In genomic region chr3:88334902-88335435, GRCm38 (mm10) we compare ENCODE assay signal across 8 mouse cellular contexts. TPM values are rescaled to one million over a fixed set of nuclear protein-coding genes. Genes with fewer than 3 reads are reported as not detected.
A peak's percentile ranks its signal among the peaks of the same experiment; 100 is the strongest.
DNase-seq lines count a peak whose midpoint lies in the region; ATAC-seq and TF ChIP-seq lines count a peak whose summit lies in the region.

No protein-coding gene starts in this region.

- peaks cover 14% of the 10 kb centered on the region for H3K4me1 ChIP-seq in liver, adult 2 months (ENCODE audit: control insufficient read depth, insufficient read depth, low read length)
- H3K4me1 ChIP-seq in embryonic facial prominence, embryonic 11.5 days (ENCODE audit: control insufficient read depth, insufficient read depth, low read length): 0 out of 2 replicates have a peak, but pooled peaks cover 3% of the 10 kb centered on the region

- no peak for ATAC-seq in embryonic facial prominence, embryonic 11.5 days (replicated peaks; ENCODE audit: insufficient number of reproducible peaks, low FRiP score, low TSS enrichment, low read depth)

- H3K4me2 ChIP-seq in embryonic facial prominence, embryonic 11.5 days (ENCODE audit: low read depth, low read length): peak overlapping the region; percentile 74
- peak overlapping the region; percentile 75 for H3K4me2 ChIP-seq in myocyte (ENCODE audit: low read depth)

- H3K9me3 ChIP-seq in embryonic facial prominence, embryonic 11.5 days (replicated peaks; ENCODE audit: control insufficient read depth, low read length): no peaks in the 10 kb centered on the region

- peak overlapping the region; percentile 77 for H3K9ac ChIP-seq in liver, adult 2 months (ENCODE audit: low read depth, low read length)
- peak overlapping the region; percentile 96 for H3K9ac ChIP-seq in embryonic facial prominence, embryonic 11.5 days (replicated peaks; ENCODE audit: low read length)

- H3K27ac ChIP-seq in liver, adult 2 months (replicated peaks; ENCODE audit: insufficient read depth, low read depth, low read length): peak overlapping the region; percentile 74
- no peak overlapping the region for H3K27ac ChIP-seq in embryonic facial prominence, embryonic 11.5 days (replicated peaks; ENCODE audit: low read depth, low read length)

- peak; percentile 30 for DNase-seq in liver, adult 2 months (ENCODE audit: extremely low read depth, low read depth, low spot score)
- DNase-seq in liver: no peak
- DNase-seq in embryonic facial prominence, embryonic 11.5 days (ENCODE audit: low spot score): no peak
- DNase-seq in induced T-regulatory cell, adult 2 months (ENCODE audit: low read depth): peak; percentile 39
- no peak for DNase-seq in layer of hippocampus, postnatal 36 days
- DNase-seq in adrenal gland, postnatal 4 days (ENCODE audit: low spot score in 2 of 2): no peak
- DNase-seq in layer of hippocampus, postnatal 10 days (ENCODE audit: low spot score in 2 of 2): no peak

- no peak for TF ChIP-seq POLR2A in liver, adult 2 months (IDR thresholded peaks at IDR 0.05; ENCODE audit: extremely low read depth, insufficient read depth, low read length)
- TF ChIP-seq POLR2A in myocyte (IDR thresholded peaks at IDR 0.05; ENCODE audit: insufficient read length, low read depth): no peak

- H3K79me2 ChIP-seq in liver, adult 2 months (ENCODE audit: control insufficient read depth, insufficient read depth, low read length): peaks cover 4% of the 10 kb centered on the region; the same call in 1 of the 2 replicates
- peaks cover 47% of the 10 kb centered on the region for H3K79me2 ChIP-seq in myocyte (ENCODE audit: control insufficient read depth, insufficient read depth)

- H3K27me3 ChIP-seq in liver, adult 2 months (ENCODE audit: control insufficient read depth, insufficient read depth, low read length): no peaks in the 10 kb centered on the region
- H3K27me3 ChIP-seq in embryonic facial prominence, embryonic 11.5 days (ENCODE audit: control insufficient read depth, insufficient read depth, low read length): no peaks in the 10 kb centered on the region
- no peaks in the 10 kb centered on the region for H3K27me3 ChIP-seq in myocyte (ENCODE audit: control insufficient read depth, insufficient read depth, insufficient read length)

- WGBS in liver, adult 2 months: 26% methylated on average over 3 of the region's 3 CpGs
- 40% methylated on average over 3 of the region's 3 CpGs for WGBS in embryonic facial prominence, embryonic 11.5 days

- no peak for TF ChIP-seq CTCF in liver, adult 2 months (IDR thresholded peaks at IDR 0.05; ENCODE audit: low read depth, low read length)

- H3K36me3 ChIP-seq in liver, adult 2 months (ENCODE audit: control insufficient read depth, insufficient read depth, low read length): no peaks in the 10 kb centered on the region
- no peaks in the 10 kb centered on the region for H3K36me3 ChIP-seq in embryonic facial prominence, embryonic 11.5 days (replicated peaks; ENCODE audit: control insufficient read depth, insufficient read depth, low read depth, low read length)
- no peaks in the 10 kb centered on the region for H3K36me3 ChIP-seq in myocyte (ENCODE audit: control insufficient read depth, insufficient read depth)

- peak overlapping the region; percentile 69 for H3ac ChIP-seq in myocyte (ENCODE audit: control insufficient read depth, insufficient read length)

- peak overlapping the region; percentile 69; the same call in 1 of the 2 replicates for H3K4me3 ChIP-seq in liver, adult 2 months (ENCODE audit: insufficient read depth, low read depth, low read length)
- peak overlapping the region; percentile 89 for H3K4me3 ChIP-seq in embryonic facial prominence, embryonic 11.5 days (ENCODE audit: low read depth, low read length)
- H3K4me3 ChIP-seq in myocyte: peak overlapping the region; percentile 92

TF ChIP-seq in myocyte, 11 proteins besides CTCF, POLR2A, EP300 and RAD21:
- no peak for TF ChIP-seq REST (IDR thresholded peaks at IDR 0.05; ENCODE audit: insufficient read depth, insufficient read length)
- TF ChIP-seq POLR2AphosphoS2 (IDR thresholded peaks at IDR 0.05; ENCODE audit: insufficient read length, low read depth): no peak
- no peak for TF ChIP-seq SRF (IDR thresholded peaks at IDR 0.05; ENCODE audit: control insufficient read depth, insufficient read length, low read depth)
- TF ChIP-seq MAX (IDR thresholded peaks at IDR 0.05; ENCODE audit: low read depth): no peak
- no peak for TF ChIP-seq TCF3 (IDR thresholded peaks at IDR 0.05; ENCODE audit: insufficient read length, low read depth)
- TF ChIP-seq TCF12 (IDR thresholded peaks at IDR 0.05; ENCODE audit: insufficient read depth, poor library complexity, severe bottlenecking): no peak
- no peak for TF ChIP-seq USF1 (IDR thresholded peaks at IDR 0.05; ENCODE audit: low read depth)
- TF ChIP-seq MYOD1 (IDR thresholded peaks at IDR 0.05; ENCODE audit: control insufficient read depth in 1 of 3, insufficient read length in 2 of 3, low read depth in 2 of 3): no peak
- TF ChIP-seq E2F4 (IDR thresholded peaks at IDR 0.05; ENCODE audit: insufficient read depth): no peak
- TF ChIP-seq CEBPB (IDR thresholded peaks at IDR 0.05; ENCODE audit: insufficient read depth, poor library complexity, severe bottlenecking): no peak
- TF ChIP-seq MYOG (IDR thresholded peaks at IDR 0.05; ENCODE audit: control insufficient read depth in 1 of 3, insufficient read depth in 1 of 3, insufficient read length in 2 of 3, low read depth in 2 of 3): no peak

RNA-seq across cellular contexts. Expression of gene Tmem79, which starts 1.0 kb away (rescaled TPM):
- 1.1 and 1.7 TPM in 2 replicates for total RNA-seq in liver, adult 2 months (2014; rRNA removed)
- polyA plus RNA-seq in liver, adult 2 months (2012; rRNA removed): 2.5 and 2.9 TPM in 2 replicates
- 2.1 and 2.8 TPM in 2 replicates for polyA plus RNA-seq in embryonic facial prominence, embryonic 11.5 days (2014; fragmentation: Nextera tagmentation; extraction: Ambion mirVana)
- polyA plus RNA-seq in myocyte (2012; fragmentation: generic; extraction: Trizol): 2.3 TPM
- 1 to 10 TPM; 1.5 to 1.9 TPM for total RNA-seq in layer of hippocampus, postnatal 36 days (2021)
- total RNA-seq in adrenal gland, postnatal 4 days (2021): 1 to 10 TPM; 3.5 to 3.7 TPM
- total RNA-seq in layer of hippocampus, postnatal 10 days (2021): under 1 TPM; 0.71 to 0.87 TPM

RNA-seq across cellular contexts. Expression of gene Smg5, which starts 1.1 kb away (rescaled TPM):
- total RNA-seq in liver, adult 2 months (2014; rRNA removed): 14.1 and 16.6 TPM in 2 replicates
- polyA plus RNA-seq in liver, adult 2 months (2012; rRNA removed): 22.6 and 36.6 TPM in 2 replicates
- 33.3 and 39.3 TPM in 2 replicates for polyA plus RNA-seq in embryonic facial prominence, embryonic 11.5 days (2014; fragmentation: Nextera tagmentation; extraction: Ambion mirVana)
- polyA plus RNA-seq in myocyte (2012; fragmentation: generic; extraction: Trizol): 53.5 TPM
- total RNA-seq in layer of hippocampus, postnatal 36 days (2021): 10 to 100 TPM; 65.1 to 72.6 TPM
- total RNA-seq in adrenal gland, postnatal 4 days (2021): 10 to 100 TPM; 68.2 to 69.0 TPM
- total RNA-seq in layer of hippocampus, postnatal 10 days (2021): 10 to 100 TPM; 71.6 to 72.7 TPM

RNA-seq across cellular contexts. Expression of gene Glmp, which starts 10.1 kb away (rescaled TPM):
- total RNA-seq in liver, adult 2 months (2014; rRNA removed): 17.8 and 26.6 TPM in 2 replicates
- 136 and 154 TPM in 2 replicates for polyA plus RNA-seq in liver, adult 2 months (2012; rRNA removed)
- polyA plus RNA-seq in embryonic facial prominence, embryonic 11.5 days (2014; fragmentation: Nextera tagmentation; extraction: Ambion mirVana): 77.9 and 87.3 TPM in 2 replicates
- 171 TPM for polyA plus RNA-seq in myocyte (2012; fragmentation: generic; extraction: Trizol)
- 10 to 100 TPM; 78.4 to 84.8 TPM for total RNA-seq in layer of hippocampus, postnatal 36 days (2021)
- total RNA-seq in adrenal gland, postnatal 4 days (2021): 100 to 1,000 TPM; 163 to 166 TPM
- total RNA-seq in layer of hippocampus, postnatal 10 days (2021): 10 to 100 TPM; 62.1 to 73.0 TPM

RNA-seq across cellular contexts. Expression of gene Paqr6, which starts 29.4 kb away (rescaled TPM):
- total RNA-seq in liver, adult 2 months (2014; rRNA removed): not detected in 2 replicates
- 0.56 and 0.66 TPM in 2 replicates for polyA plus RNA-seq in liver, adult 2 months (2012; rRNA removed)
- 0.60 and 0.82 TPM in 2 replicates for polyA plus RNA-seq in embryonic facial prominence, embryonic 11.5 days (2014; fragmentation: Nextera tagmentation; extraction: Ambion mirVana)
- polyA plus RNA-seq in myocyte (2012; fragmentation: generic; extraction: Trizol): not detected
- total RNA-seq in layer of hippocampus, postnatal 36 days (2021): 10 to 100 TPM; 13.6 to 14.2 TPM
- 1 to 10 TPM; 4.9 to 6.4 TPM for total RNA-seq in adrenal gland, postnatal 4 days (2021)
- total RNA-seq in layer of hippocampus, postnatal 10 days (2021): 1 to 10 TPM; 6.8 to 8.4 TPM

RNA-seq across cellular contexts. Expression of gene Bglap3, which starts 37.6 kb away (rescaled TPM):
- 0.34 and 0.74 TPM in 2 replicates for total RNA-seq in liver, adult 2 months (2014; rRNA removed)
- polyA plus RNA-seq in liver, adult 2 months (2012; rRNA removed): 0.11 and 2.0 TPM in 2 replicates
- polyA plus RNA-seq in embryonic facial prominence, embryonic 11.5 days (2014; fragmentation: Nextera tagmentation; extraction: Ambion mirVana): 0.32 TPM in 1 of 2 replicates, not detected in the other
- 0.95 TPM for polyA plus RNA-seq in myocyte (2012; fragmentation: generic; extraction: Trizol)
- under 1 TPM in 1 of 2 experiments, not detected in 1; 0.63 TPM for total RNA-seq in layer of hippocampus, postnatal 36 days (2021)
- total RNA-seq in adrenal gland, postnatal 4 days (2021): 1 to 10 TPM in 1 of 2 experiments, under 1 TPM in 1; 0.93 to 1.1 TPM
- under 1 TPM; 0.55 to 0.83 TPM for total RNA-seq in layer of hippocampus, postnatal 10 days (2021)

Comparison
In these comparisons a context has a peak if more than half of its experiments do, and no peak if none do; other contexts are left out.
1. DNase-seq: peak in liver, adult 2 months (single experiment) and induced T-regulatory cell, adult 2 months (single experiment); none in liver (single experiment), embryonic facial prominence, embryonic 11.5 days (single experiment), layer of hippocampus, postnatal 36 days (0 of 2), adrenal gland, postnatal 4 days (0 of 2) and layer of hippocampus, postnatal 10 days (0 of 2).
2. Peak in every context shown above with its lines, with median percentiles within 50 percentile points of each other: H3K4me3 ChIP-seq.